Mouse (Mus musculus) limb, embryonic 12.5 days (tissue): ENCODE results near the gene Rnpepl1. TPM values are rescaled to one million over a fixed set of nuclear protein-coding genes. Genes with fewer than 3 reads are reported as not detected.
A peak's percentile ranks its signal among the peaks of the same experiment; 100 is the strongest.
"Not testable (repeated sequence)": the region's sequence is repeated elsewhere in the genome, so short reads cannot be mapped to it uniquely, and the experiment has no call there.

Experiments used
- ATAC-seq: fragments of 200-750 bp; cut with Nextera tagmentation; 2 replicates; pipeline ENCODE4 v1.8.0; 2017; ENCODE audit warnings: low read depth, moderate TSS enrichment; ENCODE audit not compliant: insufficient number of reproducible peaks, insufficient read depth, low FRiP score, low TSS enrichment
- H3K27ac ChIP-seq: fragments of 300-500 bp; sonication (generic); 2 replicates; pipeline ENCODE4 v1.5.1; 2016; ENCODE audit warnings: mild to moderate bottlenecking, moderate library complexity
- H3K27me3 ChIP-seq: fragments of 300-500 bp; sonication (generic); 2 replicates; pipeline ENCODE4 v1.6.1; 2016; ENCODE audit warnings: mild to moderate bottlenecking, moderate library complexity
- H3K36me3 ChIP-seq: fragments of 300-500 bp; sonication (generic); 2 replicates; pipeline ENCODE4 v1.6.1; 2016; ENCODE audit warnings: mild to moderate bottlenecking, moderate library complexity
- H3K4me1 ChIP-seq: fragments of 300-500 bp; sonication (generic); replicated peaks from 2 replicates; pipeline ENCODE4 v1.6.1; 2016
- H3K4me2 ChIP-seq: fragments of 300-500 bp; sonication (generic); 2 replicates; pipeline ENCODE4 v1.6.1; 2016; ENCODE audit warnings: mild to moderate bottlenecking, moderate library complexity
- H3K4me3 ChIP-seq: fragments of 300-500 bp; sonication (generic); replicated peaks from 2 replicates; pipeline ENCODE4 v1.5.1; 2016; ENCODE audit warnings: mild to moderate bottlenecking
- H3K9ac ChIP-seq: fragments of 300-500 bp; sonication (generic); replicated peaks from 2 replicates; pipeline ENCODE4 v1.6.1; 2016; ENCODE audit warnings: mild to moderate bottlenecking, moderate library complexity
- H3K9me3 ChIP-seq: fragments of 300-500 bp; sonication (generic); 2 replicates; pipeline ENCODE4 v1.6.1; 2016; ENCODE audit warnings: mild to moderate bottlenecking, moderate library complexity
- WGBS: fragments of 180-500 bp; shearing (Covaris S2); methylation state at CpG from one replicate; pipeline ENCODE4 v1.1.7; 2016; 5-methylcytosine and 5-hydroxymethylcytosine counted together
- polyA plus RNA-seq: library from polyadenylated mRNA; unstranded; fragments of >200 nt; fragmentation: Nextera tagmentation; extraction: Ambion mirVana; gene quantifications from 2 replicates; pipeline ENCODE4 v1.2.1, GENCODE M21; 2016

Gene Rnpepl1
- polyA plus RNA-seq, 1 experiment from 2014 or later: 38.1 TPM

GRCm38 (mm10) chr1:92943219-92943989 is 32.8 kb downstream of the Rnpepl1 start:
- WGBS: 90% methylated on average over 19 of the region's 19 CpGs
- H3K4me1 ChIP-seq: no peaks in the 10 kb centered on the region
- no peaks in the 10 kb centered on the region for H3K27me3 ChIP-seq
- no peak overlapping the region for H3K27ac ChIP-seq
- H3K9ac ChIP-seq: no peak overlapping the region
- H3K36me3 ChIP-seq: peaks cover 96% of the 10 kb centered on the region
- H3K9me3 ChIP-seq: no peaks in the 10 kb centered on the region
- no peak overlapping the region for H3K4me3 ChIP-seq
- no peak for ATAC-seq
- no peak overlapping the region for H3K4me2 ChIP-seq

- Histone ChIP-seq H3K4me2 (no peak overlapping the region), H3K4me1 (no peaks in the 10 kb centered on the region), H3K9me3 (no peaks in the 10 kb centered on the region), H3K27me3 (no peaks in the 10 kb centered on the region), H3K4me3 (no peak overlapping the region), H3K36me3 (peaks cover 68% of the 10 kb centered on the region), H3K9ac (no peak overlapping the region), H3K27ac (no peak overlapping the region)
- no peak for ATAC-seq
- WGBS: 97% methylated on average over 3 of the region's 3 CpGs
Observed at GRCm38 (mm10) chr1:92947966-92948365, 37.4 kb downstream of the Rnpepl1 start.

- H3K4me1 ChIP-seq: no peaks in the 10 kb centered on the region
- peaks cover 54% of the 10 kb centered on the region for H3K36me3 ChIP-seq
- H3K4me2 ChIP-seq: no peak overlapping the region
- WGBS: 59% methylated on average over 6 of the region's 6 CpGs
- H3K9ac ChIP-seq: no peak overlapping the region
- ATAC-seq: no peak
- H3K4me3 ChIP-seq: no peak overlapping the region
- H3K27ac ChIP-seq: no peak overlapping the region
- H3K9me3 ChIP-seq: no peaks in the 10 kb centered on the region
- no peaks in the 10 kb centered on the region for H3K27me3 ChIP-seq
Observed at GRCm38 (mm10) chr1:92949426-92949825, 38.8 kb downstream of the Rnpepl1 start.

GRCm38 (mm10) chr1:92950607-92951006 is 40.0 kb downstream of the Rnpepl1 start, which contains the start of gene Gpr35:
Gpr35 (plus strand) TSS chr1:92950865.
- Histone ChIP-seq H3K9ac (no peak within 1 kb of the TSS), H3K27me3 (no peaks in the 10 kb centered on the region), H3K9me3 (no peaks in the 10 kb centered on the region), H3K4me2 (no peak within 1 kb of the TSS), H3K27ac (no peak within 1 kb of the TSS), H3K36me3 (peaks cover 42% of the 10 kb centered on the region), H3K4me3 (no peak within 1 kb of the TSS), H3K4me1 (no peaks in the 10 kb centered on the region)
- ATAC-seq: no peak
- WGBS: 74% methylated on average over 5 of the region's 5 CpGs

GRCm38 (mm10) chr1:92953641-92954040 is 43.1 kb downstream of the Rnpepl1 start:
- ATAC-seq: no peak
- Histone ChIP-seq H3K4me3 (no peak overlapping the region), H3K4me1 (no peaks in the 10 kb centered on the region), H3K27me3 (no peaks in the 10 kb centered on the region), H3K9ac (no peak overlapping the region), H3K4me2 (no peak overlapping the region), H3K9me3 (no peaks in the 10 kb centered on the region), H3K36me3 (peaks cover 12% of the 10 kb centered on the region; the same call in 1 of the 2 replicates), H3K27ac (no peak overlapping the region)
- 69% methylated on average over 2 of the region's 2 CpGs for WGBS

- not testable (repeated sequence) for ATAC-seq, H3K27ac ChIP-seq, H3K27me3 ChIP-seq, H3K4me1 ChIP-seq, H3K9me3 ChIP-seq, H3K36me3 ChIP-seq
- 9% methylated on average over 11 of the region's 11 CpGs for WGBS
- Histone ChIP-seq H3K4me2 (peak overlapping the region; percentile 50), H3K4me3 (peak overlapping the region; percentile 20), H3K9ac (0 out of 2 replicates have a peak overlapping the region, but pooled peaks have one; percentile 18)
Observed at GRCm38 (mm10) chr1:92956571-92957335, 46.2 kb downstream of the Rnpepl1 start.

- ATAC-seq: no peak
- Histone ChIP-seq H3K27ac (no peak overlapping the region), H3K9me3 (no peaks in the 10 kb centered on the region), H3K9ac (no peak overlapping the region), H3K27me3 (no peaks in the 10 kb centered on the region), H3K4me1 (no peaks in the 10 kb centered on the region), H3K36me3 (no peaks in the 10 kb centered on the region), H3K4me2 (no peak overlapping the region), H3K4me3 (no peak overlapping the region)
- 67% methylated on average over 1 of the region's 1 CpGs for WGBS
Observed at GRCm38 (mm10) chr1:92958999-92959398, 48.4 kb downstream of the Rnpepl1 start.

GRCm38 (mm10) chr1:92970791-92971190 is 60.2 kb downstream of the Rnpepl1 start:
- not testable (repeated sequence) for H3K27ac ChIP-seq, H3K4me2 ChIP-seq, ATAC-seq, H3K27me3 ChIP-seq, H3K9ac ChIP-seq, H3K4me1 ChIP-seq, H3K36me3 ChIP-seq, H3K4me3 ChIP-seq, H3K9me3 ChIP-seq
- WGBS: 85% methylated on average over 6 of the region's 6 CpGs

GRCm38 (mm10) chr1:92971879-92972795 is 61.6 kb downstream of the Rnpepl1 start:
- Histone ChIP-seq H3K4me3 (no peak overlapping the region), H3K36me3 (no peaks in the 10 kb centered on the region), H3K27ac (no peak overlapping the region), H3K4me1 (peaks cover 2% of the 10 kb centered on the region; the same call in 1 of the 2 replicates), H3K4me2 (no peak overlapping the region), H3K9me3 (no peaks in the 10 kb centered on the region), H3K9ac (no peak overlapping the region), H3K27me3 (no peaks in the 10 kb centered on the region)
- WGBS: 91% methylated on average over 7 of the region's 7 CpGs
- ATAC-seq: no peak

- Histone ChIP-seq H3K36me3 (no peaks in the 10 kb centered on the region), H3K9me3 (no peaks in the 10 kb centered on the region), H3K27ac (no peak overlapping the region), H3K27me3 (0 out of 2 replicates have a peak, but pooled peaks cover 3% of the 10 kb centered on the region), H3K9ac (no peak overlapping the region), H3K4me2 (no peak overlapping the region), H3K4me3 (no peak overlapping the region), H3K4me1 (peaks cover 2% of the 10 kb centered on the region; the same call in 1 of the 2 replicates)
- WGBS: 72% methylated on average over 1 of the region's 1 CpGs
- ATAC-seq: no peak
Observed at GRCm38 (mm10) chr1:92972854-92973253, 62.3 kb downstream of the Rnpepl1 start.
